Mouse (Mus musculus): ENCODE measurements around the gene Ap4b1. TPM values are rescaled to one million over a fixed set of nuclear protein-coding genes. Genes with fewer than 3 reads are reported as not detected.

The Ap4b1 gene
- polyA plus RNA-seq, 1 experiment = 24.4 TPM

DNA sequence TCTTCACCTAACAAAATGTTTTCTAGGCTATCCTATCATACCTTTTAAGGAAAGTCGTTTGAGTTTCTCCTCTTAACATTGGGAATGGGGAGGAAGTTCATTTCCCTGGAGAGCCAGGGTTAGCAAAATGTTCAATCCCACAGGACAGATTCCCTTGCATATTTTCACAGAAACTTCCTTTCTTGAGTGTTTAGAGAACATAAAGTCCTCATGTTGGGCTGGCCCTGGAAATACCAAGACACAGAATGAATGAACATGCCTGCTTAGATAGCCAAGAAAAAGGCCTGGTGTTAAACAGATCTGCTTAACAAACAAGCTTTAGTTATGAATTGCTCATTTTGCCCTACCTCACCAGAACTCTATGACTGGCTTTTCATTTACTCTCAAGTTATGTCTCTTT is 16.8 kb upstream of the Ap4b1 start:
- Histone ChIP-seq H3K27ac (ENCODE audit: control insufficient read depth, insufficient read depth, low read length) (no peak overlapping the region), H3K4me1 (replicated peaks; ENCODE audit: control insufficient read depth, insufficient read depth, low read length) (peaks cover 11% of the 10 kb centered on the region), H3K36me3 (ENCODE audit: control insufficient read depth, insufficient read depth, low read length) (no peaks in the 10 kb centered on the region), H3K4me3 (ENCODE audit: control insufficient read depth, insufficient read depth, low read length) (no peak overlapping the region), H3K27me3 (ENCODE audit: control insufficient read depth, insufficient read depth, low read length) (no peaks in the 10 kb centered on the region)
- TF ChIP-seq CTCF (IDR thresholded peaks at IDR 0.05; ENCODE audit: borderline replicate concordance, control insufficient read depth, extremely low read depth, insufficient read depth, low read length, poor library complexity) (no peak), POLR2A (IDR thresholded peaks at IDR 0.05; ENCODE audit: control insufficient read depth, extremely low read depth, insufficient read depth, low read length, poor library complexity) (no peak)
- 86% methylated on average over 1 of the region's 1 CpGs for WGBS
- no peak for DNase-seq

DNA sequence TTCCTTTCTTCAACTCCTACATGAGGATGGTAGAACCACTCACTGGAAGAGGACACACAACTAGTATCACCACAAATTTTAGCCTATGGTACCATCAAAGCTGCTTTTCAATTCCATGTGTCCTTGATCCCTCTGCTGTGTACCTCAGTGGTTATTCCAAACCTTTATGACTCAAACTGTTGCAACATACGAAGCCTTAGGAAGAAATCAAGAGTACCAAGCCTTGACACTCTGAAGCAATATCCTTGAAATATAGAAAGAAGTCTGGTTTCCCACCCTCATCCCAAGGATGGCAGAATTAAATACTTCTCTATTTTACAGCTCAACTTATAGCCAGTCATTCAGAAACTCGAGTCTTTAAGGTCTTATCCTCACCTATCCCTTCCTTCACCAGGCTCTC is 12.9 kb upstream of the Ap4b1 start:
- Histone ChIP-seq H3K27me3 (ENCODE audit: control insufficient read depth, insufficient read depth, low read length) (no peaks in the 10 kb centered on the region), H3K27ac (ENCODE audit: control insufficient read depth, insufficient read depth, low read length) (no peak overlapping the region), H3K4me3 (ENCODE audit: control insufficient read depth, insufficient read depth, low read length) (no peak overlapping the region), H3K36me3 (ENCODE audit: control insufficient read depth, insufficient read depth, low read length) (no peaks in the 10 kb centered on the region), H3K4me1 (replicated peaks; ENCODE audit: control insufficient read depth, insufficient read depth, low read length) (peaks cover 3% of the 10 kb centered on the region; the same call in 1 of the 2 replicates)
- TF ChIP-seq CTCF (IDR thresholded peaks at IDR 0.05; ENCODE audit: borderline replicate concordance, control insufficient read depth, extremely low read depth, insufficient read depth, low read length, poor library complexity) (no peak), POLR2A (IDR thresholded peaks at IDR 0.05; ENCODE audit: control insufficient read depth, extremely low read depth, insufficient read depth, low read length, poor library complexity) (no peak)
- no peak for DNase-seq
- 83% methylated on average over 2 of the region's 2 CpGs for WGBS

- DNase-seq = no peak
- H3K27ac ChIP-seq (ENCODE audit: control insufficient read depth, insufficient read depth, low read length) = no peak overlapping the region
- H3K4me3 ChIP-seq (ENCODE audit: control insufficient read depth, insufficient read depth, low read length) = no peak overlapping the region
- 88% methylated on average over 2 of the region's 2 CpGs for WGBS
- no peak for TF ChIP-seq POLR2A (IDR thresholded peaks at IDR 0.05; ENCODE audit: control insufficient read depth, extremely low read depth, insufficient read depth, low read length, poor library complexity)
- no peak for TF ChIP-seq CTCF (IDR thresholded peaks at IDR 0.05; ENCODE audit: borderline replicate concordance, control insufficient read depth, extremely low read depth, insufficient read depth, low read length, poor library complexity)
- H3K4me1 ChIP-seq (replicated peaks; ENCODE audit: control insufficient read depth, insufficient read depth, low read length) = peaks cover 18% of the 10 kb centered on the region
- peaks cover 12% of the 10 kb centered on the region for H3K36me3 ChIP-seq (ENCODE audit: control insufficient read depth, insufficient read depth, low read length)
- H3K27me3 ChIP-seq (ENCODE audit: control insufficient read depth, insufficient read depth, low read length) = no peaks in the 10 kb centered on the region
Observed at GRCm38 (mm10) chr3:103799507-103799906, 9.8 kb upstream of the Ap4b1 start.

GRCm38 (mm10) chr3:103801631-103802531 is 7.4 kb upstream of the Ap4b1 start:
- TF ChIP-seq POLR2A (IDR thresholded peaks at IDR 0.05; ENCODE audit: control insufficient read depth, extremely low read depth, insufficient read depth, low read length, poor library complexity) (no peak), CTCF (IDR thresholded peaks at IDR 0.05; ENCODE audit: borderline replicate concordance, control insufficient read depth, extremely low read depth, insufficient read depth, low read length, poor library complexity) (no peak)
- peaks cover 23% of the 10 kb centered on the region for H3K36me3 ChIP-seq (ENCODE audit: control insufficient read depth, insufficient read depth, low read length)
- WGBS = 4% methylated on average over 10 of the region's 10 CpGs
- no peak overlapping the region for H3K4me3 ChIP-seq (ENCODE audit: control insufficient read depth, insufficient read depth, low read length)
- H3K27me3 ChIP-seq (ENCODE audit: control insufficient read depth, insufficient read depth, low read length) = no peaks in the 10 kb centered on the region
- H3K27ac ChIP-seq (ENCODE audit: control insufficient read depth, insufficient read depth, low read length) = peak overlapping the region; percentile 98
- peak; percentile 51 for DNase-seq
- H3K4me1 ChIP-seq (replicated peaks; ENCODE audit: control insufficient read depth, insufficient read depth, low read length) = peaks cover 18% of the 10 kb centered on the region

- H3K4me1 ChIP-seq (replicated peaks; ENCODE audit: control insufficient read depth, insufficient read depth, low read length) = peaks cover 18% of the 10 kb centered on the region
- H3K36me3 ChIP-seq (ENCODE audit: control insufficient read depth, insufficient read depth, low read length) = peaks cover 23% of the 10 kb centered on the region
- H3K4me3 ChIP-seq (ENCODE audit: control insufficient read depth, insufficient read depth, low read length) = 0 out of 2 replicates have a peak overlapping the region, but pooled peaks have one; percentile 2
- H3K27me3 ChIP-seq (ENCODE audit: control insufficient read depth, insufficient read depth, low read length) = no peaks in the 10 kb centered on the region
- peak overlapping the region; percentile 96 for H3K27ac ChIP-seq (ENCODE audit: control insufficient read depth, insufficient read depth, low read length)
- TF ChIP-seq POLR2A (IDR thresholded peaks at IDR 0.05; ENCODE audit: control insufficient read depth, extremely low read depth, insufficient read depth, low read length, poor library complexity) (no peak), CTCF (IDR thresholded peaks at IDR 0.05; ENCODE audit: borderline replicate concordance, control insufficient read depth, extremely low read depth, insufficient read depth, low read length, poor library complexity) (no peak)
- DNase-seq = peak; percentile 35
- WGBS = 37% methylated on average over 8 of the region's 8 CpGs
Observed at GRCm38 (mm10) chr3:103802861-103803260, 6.5 kb upstream of the Ap4b1 start.

- TF ChIP-seq POLR2A (IDR thresholded peaks at IDR 0.05; ENCODE audit: control insufficient read depth, extremely low read depth, insufficient read depth, low read length, poor library complexity) = no peak
- no peak for TF ChIP-seq CTCF (IDR thresholded peaks at IDR 0.05; ENCODE audit: borderline replicate concordance, control insufficient read depth, extremely low read depth, insufficient read depth, low read length, poor library complexity)
- no peaks in the 10 kb centered on the region for H3K27me3 ChIP-seq (ENCODE audit: control insufficient read depth, insufficient read depth, low read length)
- H3K36me3 ChIP-seq (ENCODE audit: control insufficient read depth, insufficient read depth, low read length) = peaks cover 23% of the 10 kb centered on the region
- H3K4me1 ChIP-seq (replicated peaks; ENCODE audit: control insufficient read depth, insufficient read depth, low read length) = peaks cover 18% of the 10 kb centered on the region
- H3K27ac ChIP-seq (ENCODE audit: control insufficient read depth, insufficient read depth, low read length) = no peak overlapping the region
- WGBS = 95% methylated on average over 1 of the region's 1 CpGs
- no peak for DNase-seq
- no peak overlapping the region for H3K4me3 ChIP-seq (ENCODE audit: control insufficient read depth, insufficient read depth, low read length)
Observed at GRCm38 (mm10) chr3:103805671-103806070, 3.6 kb upstream of the Ap4b1 start.

Measured in thymus, adult 2 months (tissue).